Comparison of ENCODE assay signal across 25 mouse cellular contexts in genomic region chr9:121934856-121935255, GRCm38 (mm10). TPM values are rescaled to one million over a fixed set of nuclear protein-coding genes. Genes with fewer than 3 reads are reported as not detected.
"Had no signal": no experiment of that assay in that cellular context is flagged by ENCODE, and none has a peak within 500 bp of the region (broad histone marks: within the 10 kb centered on the region; RNA-seq: fewer than 3 reads in every experiment).

No protein-coding gene starts in this region.

- H3K4me3 ChIP-seq: midbrain, embryonic 10.5 days; midbrain, embryonic 12.5 days; myocyte; neural tube, embryonic 13.5 days; neural tube, embryonic 15.5 days had no signal

- H3K9ac ChIP-seq: lung, embryonic 14.5 days; midbrain, embryonic 12.5 days; neural tube, embryonic 13.5 days; neural tube, embryonic 15.5 days had no signal

- ATAC-seq: midbrain, embryonic 16.5 days had no signal

- H3K9me3 ChIP-seq: midbrain, embryonic 10.5 days; midbrain, embryonic 12.5 days; neural tube, embryonic 13.5 days; neural tube, embryonic 15.5 days had no signal

- H3K27ac ChIP-seq: midbrain, embryonic 10.5 days; midbrain, embryonic 12.5 days; neural tube, embryonic 13.5 days; neural tube, embryonic 15.5 days had no signal

- H3K36me3 ChIP-seq: midbrain, embryonic 12.5 days; neural tube, embryonic 13.5 days; neural tube, embryonic 15.5 days had no signal

- H3K4me2 ChIP-seq: lung, embryonic 14.5 days; midbrain, embryonic 12.5 days; neural tube, embryonic 13.5 days; neural tube, embryonic 15.5 days had no signal

- DNase-seq: lung, adult 18-20 months; lung, embryonic 14.5 days; lung, postnatal 10 days; lung, postnatal 4 days; midbrain, embryonic 14.5 days; retina, postnatal 1 day; right cerebral cortex, adult 18-20 months; right cerebral cortex, postnatal 25 days; right cerebral cortex, postnatal 4 days; spleen, adult 18-20 months; thymus, adult 18-20 months; thymus, postnatal 14 days; thymus, postnatal 36 days had no signal

- H3K27me3 ChIP-seq: neural tube, embryonic 13.5 days; neural tube, embryonic 15.5 days had no signal

- H3K4me1 ChIP-seq: midbrain, embryonic 12.5 days; neural tube, embryonic 13.5 days had no signal

RNA-seq across cellular contexts. Expression of gene Fam198a, which starts 15.9 kb away (rescaled TPM):
- total RNA-seq: megakaryocyte, adult 5-6 weeks had no signal

RNA-seq across cellular contexts. Expression of gene Cyp8b1, which starts 18.8 kb away (rescaled TPM):
- total RNA-seq: megakaryocyte-erythroid progenitor cell, adult 5-6 weeks had no signal
- polyA plus RNA-seq: lung, embryonic 14.5 days; lung, embryonic 16.5 days; midbrain, embryonic 10.5 days; midbrain, embryonic 12.5 days; midbrain, embryonic 14.5 days; midbrain, embryonic 16.5 days; myocyte; neural tube, embryonic 11.5 days; neural tube, embryonic 13.5 days; neural tube, embryonic 15.5 days; small intestine, adult 2 months; stomach, embryonic 14.5 days had no signal

RNA-seq across cellular contexts. Expression of gene Ackr2, which starts 36.7 kb away (rescaled TPM):
- total RNA-seq: megakaryocyte, adult 5-6 weeks; megakaryocyte-erythroid progenitor cell, adult 5-6 weeks had no signal
